Mouse (Mus musculus) cerebellum, postnatal 14 days (tissue): ENCODE data around the gene Mrps22.
A peak's percentile ranks its signal among the peaks of the same experiment; 100 is the strongest.

Experiments
- DNase-seq, 2 experiments: peaks; one replicate each; pipeline ENCODE4 v3.0.0; 2021; ENCODE audit warnings: mixed read lengths in 2 of 2

Mrps22 gene

GRCm38 (mm10) chr9:98601156-98601836 lies at the start of gene Mrps22:
Gene Mrps22 (minus strand): TSS chr9:98601660.
- peak; percentile 76 to 77 for DNase-seq

GRCm38 (mm10) chr9:98650547-98650946 lies 49.1 kb upstream of the Mrps22 start:
- no peak for DNase-seq

GRCm38 (mm10) chr9:98647418-98647817 lies 46.0 kb upstream of the Mrps22 start:
- no peak for DNase-seq

GRCm38 (mm10) chr9:98645750-98646149 lies 44.3 kb upstream of the Mrps22 start:
- peak; percentile 86 to 90 for DNase-seq

- DNase-seq: no peak
These were observed 40.7 kb upstream of the Mrps22 start for GRCm38 (mm10) chr9:98642126-98642525.

- DNase-seq: no peak
These were observed 32.1 kb upstream of the Mrps22 start for GRCm38 (mm10) chr9:98633287-98634162.

- no peak for DNase-seq
These were observed 27.0 kb upstream of the Mrps22 start for GRCm38 (mm10) chr9:98628480-98628879.

- DNase-seq: no peak
These were observed 3.4 kb upstream of the Mrps22 start for GRCm38 (mm10) chr9:98604896-98605295.

- no peak for DNase-seq
These were observed 438 bp upstream of the Mrps22 start for GRCm38 (mm10) chr9:98601837-98602359.

GRCm38 (mm10) chr9:98600094-98600493 lies 1.4 kb downstream of the Mrps22 start:
- DNase-seq: no peak

GRCm38 (mm10) chr9:98583852-98584251 lies 17.6 kb downstream of the Mrps22 start:
- no peak for DNase-seq

- DNase-seq: peak; percentile 100
These were observed 38.0 kb downstream of the Mrps22 start, which contains the start of gene Copb2 for GRCm38 (mm10) chr9:98563137-98564126. Gene Copb2 (plus strand): TSS chr9:98563721.

- DNase-seq: no peak
These were observed 57.4 kb downstream of the Mrps22 start for GRCm38 (mm10) chr9:98544042-98544441.
